Mouse (Mus musculus) urinary bladder, postnatal 14 days (tissue): ENCODE measurements at regions not wholly inside any gene's neighbourhood (a gene's known extent, or its start where the extent isn't known, plus 50 kb on each side); places are given as distances from the start of the nearest gene placed in this dataset.

Experiments used
- DNase-seq: peaks from one replicate; pipeline ENCODE4 v3.0.0; 2021; ENCODE audit warnings: low spot score

DNA sequence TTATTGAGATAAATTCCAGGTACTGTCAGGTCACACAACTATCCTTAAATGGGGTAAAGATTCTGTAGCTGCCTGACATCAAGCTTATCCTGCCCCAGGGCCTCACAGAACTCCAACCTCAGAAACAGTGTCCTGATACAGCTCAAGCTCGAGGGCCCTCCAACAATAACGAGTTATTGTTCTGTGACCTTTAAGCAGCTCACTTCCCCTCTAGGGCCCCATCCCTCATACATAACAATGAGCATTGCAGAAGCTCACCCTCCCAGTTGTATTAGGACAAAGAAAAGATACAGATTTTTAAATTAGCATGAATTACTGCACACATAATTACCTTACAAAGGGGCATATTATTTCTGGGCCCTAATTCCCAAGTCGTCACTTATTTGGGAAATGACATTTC lies 293.5 kb upstream of the Trpc7 start:
- no peak for DNase-seq

DNA sequence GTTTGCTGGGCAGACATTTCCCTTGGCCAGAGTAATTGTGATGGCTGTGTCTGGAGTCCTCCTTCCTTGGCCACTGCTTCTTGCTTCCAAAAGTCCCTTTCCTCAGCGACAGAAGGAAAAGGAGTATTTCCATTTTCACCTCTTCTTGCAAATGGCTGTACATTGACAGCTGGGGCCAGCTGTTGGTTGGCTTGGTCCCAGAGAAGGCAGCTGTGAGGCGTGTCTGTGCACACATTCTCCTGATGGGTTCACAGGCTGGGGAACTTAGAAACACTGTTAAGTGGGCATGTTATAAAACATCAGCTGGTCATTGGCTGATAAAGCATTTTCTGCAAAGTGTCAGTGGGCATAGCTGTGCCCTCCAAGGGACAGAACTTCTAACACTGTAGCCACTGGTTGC lies 290.4 kb upstream of the Trpc7 start:
- peak; percentile 44 for DNase-seq

DNA sequence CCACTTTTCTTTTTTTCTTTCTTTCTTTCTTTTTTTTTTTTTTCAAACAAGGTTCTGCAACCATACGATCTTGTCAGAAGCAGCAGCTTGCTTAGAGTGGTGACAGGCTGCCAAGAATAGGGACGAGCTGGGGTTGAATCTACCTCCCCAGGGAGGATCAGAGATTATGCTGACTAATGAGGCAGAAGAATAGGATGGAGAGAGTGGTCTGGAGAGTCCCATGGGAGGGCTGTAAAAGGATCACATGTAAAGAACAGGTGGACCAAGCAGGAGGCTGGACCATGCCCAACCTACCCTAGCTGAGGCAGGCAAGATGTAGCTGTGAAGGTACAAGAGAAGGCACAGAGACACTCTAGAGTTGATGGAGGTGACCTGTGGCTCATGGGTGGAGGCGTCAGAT lies 274.4 kb upstream of the Trpc7 start:
- no peak for DNase-seq

DNA sequence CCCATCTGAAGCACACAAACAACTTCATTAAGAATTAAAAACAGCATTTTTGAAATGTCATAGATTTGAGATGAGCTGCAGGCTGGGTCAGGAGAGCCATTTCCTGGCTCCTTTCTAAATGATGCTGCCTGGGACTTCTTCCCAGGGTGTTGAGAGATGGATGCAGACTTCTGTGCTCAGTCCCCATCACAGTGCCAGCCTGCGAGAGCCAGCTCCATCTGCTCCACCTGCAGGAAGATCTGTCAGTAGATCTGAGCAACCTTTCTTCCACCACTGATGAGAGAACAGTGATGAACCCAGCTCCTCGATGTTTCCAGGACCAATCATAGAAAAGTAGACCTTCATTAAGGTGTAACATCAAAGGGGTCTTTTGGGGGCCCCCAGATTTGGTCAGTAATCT lies 273.8 kb upstream of the Trpc7 start:
- DNase-seq, result no peak

DNA sequence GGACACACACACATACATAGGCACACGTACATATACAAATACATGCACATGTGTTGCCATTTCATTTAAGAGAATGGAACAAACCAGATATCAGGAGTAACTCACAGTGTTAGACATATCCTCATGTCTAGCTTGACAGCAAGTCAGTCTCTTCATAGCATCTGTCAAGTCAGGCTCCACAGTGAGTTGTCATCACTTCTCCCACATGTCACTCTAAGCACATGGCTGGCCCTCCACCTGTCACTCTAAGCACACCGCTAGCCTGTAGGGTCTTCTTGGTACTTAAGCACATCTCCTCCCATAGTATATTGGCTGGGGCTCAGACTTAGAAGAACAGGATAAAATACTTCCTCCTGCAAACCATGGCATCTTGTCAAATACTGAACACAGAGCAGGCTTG lies 269.6 kb upstream of the Trpc7 start:
- DNase-seq, result no peak

DNA sequence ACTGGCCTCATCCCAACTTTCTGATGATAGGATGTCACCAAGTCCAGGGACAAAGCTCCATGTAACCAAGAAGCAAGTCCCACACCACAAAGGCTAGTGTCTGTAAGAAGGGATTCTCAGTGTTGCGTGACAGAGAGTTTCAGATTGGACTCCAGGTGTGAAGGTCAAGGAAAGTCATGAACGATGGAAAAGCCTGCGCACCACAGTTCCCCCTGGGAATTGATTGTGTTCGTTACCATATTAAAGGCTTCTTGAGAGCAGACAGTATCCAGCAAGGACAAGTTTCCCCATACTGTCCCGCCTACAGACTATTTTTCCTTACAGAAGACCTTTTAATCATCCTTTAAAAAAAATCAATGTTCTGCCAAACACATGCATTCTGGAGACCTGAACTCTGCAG lies 257.0 kb upstream of the Trpc7 start:
- no peak for DNase-seq

DNA sequence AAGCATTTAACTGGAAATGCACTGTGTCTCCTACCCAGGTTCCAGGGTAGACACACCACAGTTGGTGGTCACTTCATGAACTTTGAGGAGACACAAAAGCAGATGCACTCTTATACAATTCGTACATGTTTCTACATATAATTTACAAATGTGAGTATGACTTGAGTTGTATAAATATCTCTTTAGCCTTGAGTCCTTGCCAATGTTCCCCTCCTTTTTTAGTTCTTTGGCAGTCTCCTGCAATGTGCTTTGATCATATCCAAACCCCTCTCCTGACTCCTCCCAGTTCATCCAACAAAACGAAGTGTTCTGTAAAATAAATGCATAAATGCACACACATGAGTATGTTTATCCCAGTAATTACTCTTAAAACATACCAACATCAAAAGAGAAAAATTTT lies 251.8 kb upstream of the Trpc7 start:
- DNase-seq, result no peak

DNA sequence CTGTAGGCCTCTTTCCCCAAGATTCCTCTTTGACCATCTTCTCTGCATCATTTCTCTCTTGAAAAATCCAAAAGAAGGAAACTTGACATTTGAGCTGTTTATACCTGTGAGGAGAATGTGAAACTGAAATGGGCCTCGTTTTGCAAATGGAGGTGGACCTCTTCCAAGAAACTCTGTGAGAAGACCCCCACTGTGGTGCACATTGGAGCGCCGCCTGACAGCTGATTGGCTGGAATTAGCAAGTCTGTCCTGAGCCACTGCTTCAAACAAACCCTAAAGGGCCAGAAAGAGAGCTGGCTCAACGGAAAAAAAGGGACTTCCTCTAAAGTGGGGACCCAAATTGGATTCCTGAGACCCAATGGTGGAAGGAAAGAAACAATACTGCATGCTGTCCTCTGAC lies 250.9 kb upstream of the Trpc7 start:
- no peak for DNase-seq

DNA sequence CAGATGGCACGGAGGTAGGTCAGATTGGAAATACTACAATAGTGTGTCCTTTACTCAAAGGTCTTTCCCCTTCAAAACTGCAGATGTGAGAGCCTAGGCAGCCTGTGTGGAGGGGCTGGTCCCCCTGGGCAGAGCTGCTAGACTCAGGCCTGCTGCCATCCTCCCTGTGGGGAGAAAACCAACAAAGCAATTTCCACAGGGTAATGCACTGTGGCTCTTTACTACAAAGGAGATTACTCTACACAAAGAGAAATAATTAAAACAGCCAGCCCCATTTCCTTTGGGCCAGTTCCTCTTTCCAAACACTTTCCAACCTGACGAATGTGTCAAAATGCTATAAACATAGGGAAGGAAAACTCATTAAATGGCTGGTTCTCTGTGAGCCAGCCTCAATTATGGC lies 250.0 kb upstream of the Trpc7 start:
- DNase-seq, result no peak

DNA sequence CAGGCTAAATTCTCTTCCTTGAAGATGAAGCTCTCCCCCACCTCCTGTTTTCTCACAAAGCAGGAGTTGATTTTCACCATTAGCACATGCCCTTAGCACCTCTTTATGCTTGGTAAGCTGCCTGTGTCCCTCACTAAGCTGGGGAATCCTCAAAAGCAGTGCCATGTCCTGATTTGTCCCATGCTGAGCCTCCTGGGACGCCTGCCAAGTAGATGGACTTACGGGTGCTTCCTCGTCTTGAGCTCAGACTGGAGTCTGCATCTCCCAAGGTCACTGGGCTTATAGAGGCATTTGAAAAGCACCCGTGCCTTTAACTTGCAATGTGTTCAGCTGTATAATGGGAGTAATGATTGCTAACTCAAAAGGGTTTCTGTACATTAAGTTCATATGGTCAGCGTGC lies 247.1 kb upstream of the Trpc7 start:
- DNase-seq, result peak; percentile 6

DNA sequence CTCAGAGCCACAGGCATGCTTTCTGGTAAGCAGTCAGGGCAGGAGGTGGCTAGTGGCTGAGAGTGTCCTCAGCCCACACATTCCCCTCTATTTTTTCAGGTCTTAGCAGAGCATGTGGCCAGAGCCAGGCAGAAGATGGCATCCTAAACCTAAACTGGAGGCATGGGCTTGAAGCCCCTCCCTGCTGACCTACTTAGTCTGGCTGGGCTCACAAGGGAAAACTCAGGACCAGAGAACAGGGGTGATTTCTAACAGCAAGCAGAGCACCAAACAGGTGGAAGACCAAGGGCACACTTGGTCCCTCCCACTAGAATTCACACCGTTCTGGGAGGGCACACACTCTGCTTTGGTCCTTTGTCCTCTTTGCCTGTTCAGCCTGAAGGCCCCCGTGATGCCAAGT lies 246.6 kb upstream of the Trpc7 start:
- DNase-seq, result no peak

DNA sequence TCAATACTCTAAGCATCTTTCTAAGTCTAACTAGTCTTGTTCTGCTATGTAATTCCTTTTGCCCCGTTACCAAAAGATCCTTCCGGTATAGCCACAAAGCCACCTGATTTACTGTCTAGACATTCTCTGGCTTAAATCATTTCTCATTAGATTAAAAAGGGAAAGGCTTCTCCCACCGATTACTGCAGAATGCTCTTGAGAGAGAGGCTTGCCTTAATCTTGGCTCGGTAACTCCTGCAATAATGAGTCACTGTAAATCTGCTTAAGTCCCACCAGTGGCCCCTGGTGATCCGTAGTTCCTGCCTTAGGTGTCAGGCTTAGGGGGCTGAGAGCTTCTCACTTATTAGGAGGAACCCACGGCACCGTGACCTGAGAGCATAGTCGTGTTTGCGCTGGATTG lies 220.1 kb upstream of the Trpc7 start:
- no peak for DNase-seq

DNA sequence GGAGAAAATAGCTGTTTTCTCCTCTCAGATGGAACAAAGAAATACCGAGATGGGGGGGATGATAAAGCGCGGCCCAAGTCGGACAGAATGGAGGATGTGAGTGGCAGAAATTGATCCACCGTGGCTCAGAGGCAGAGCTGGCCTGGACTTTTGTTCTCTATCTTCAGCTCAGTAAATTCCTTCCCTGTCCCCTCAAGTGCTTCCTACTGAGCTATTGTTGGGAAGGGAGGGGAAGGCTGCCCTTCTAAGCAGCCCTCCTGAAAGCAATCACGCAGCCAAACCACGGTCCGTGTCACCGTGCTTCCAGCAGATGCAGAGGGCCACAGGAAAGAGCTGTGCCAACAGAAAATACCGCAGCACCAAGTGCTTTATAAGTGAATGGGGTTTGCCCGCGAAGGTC lies 212.2 kb upstream of the Trpc7 start:
- DNase-seq, result no peak

DNA sequence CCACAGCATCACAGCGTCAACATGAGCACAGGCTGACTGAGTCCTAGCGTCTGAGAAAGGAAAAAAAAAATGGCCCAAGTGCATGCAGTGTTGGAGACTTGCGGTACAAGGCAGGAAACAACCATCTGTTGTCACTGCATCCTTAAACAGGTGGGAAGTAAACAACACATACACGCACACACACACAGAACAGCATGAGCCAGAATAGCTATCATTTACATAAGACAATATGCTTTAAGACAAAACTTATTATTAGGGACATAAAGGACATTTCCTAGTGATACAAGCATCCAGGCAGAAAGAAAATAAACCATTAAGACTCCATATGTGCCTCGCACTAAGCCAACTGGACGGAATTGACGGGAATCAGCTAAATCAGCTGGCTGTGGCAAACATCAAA lies 203.8 kb upstream of the Trpc7 start:
- no peak for DNase-seq

DNA sequence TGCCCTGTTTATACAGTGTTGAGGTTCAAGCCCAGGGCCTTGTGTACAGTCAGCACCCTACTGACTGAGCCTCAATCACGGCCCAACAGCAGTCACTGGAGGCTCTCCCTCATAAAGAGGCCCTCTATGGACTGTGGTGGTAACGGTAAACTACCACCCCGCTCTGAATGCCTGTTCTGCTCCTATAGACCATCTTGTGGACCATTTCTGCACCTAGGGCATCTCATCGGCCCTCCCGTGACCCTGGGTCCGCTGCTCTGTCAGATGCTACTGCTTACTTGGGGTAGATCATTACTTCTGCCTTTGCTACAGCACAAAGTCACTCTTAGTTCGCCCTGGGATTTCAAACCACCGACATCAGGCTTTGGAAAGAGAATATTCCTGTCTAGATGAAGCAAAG lies 196.1 kb upstream of the Trpc7 start:
- DNase-seq, result no peak

DNA sequence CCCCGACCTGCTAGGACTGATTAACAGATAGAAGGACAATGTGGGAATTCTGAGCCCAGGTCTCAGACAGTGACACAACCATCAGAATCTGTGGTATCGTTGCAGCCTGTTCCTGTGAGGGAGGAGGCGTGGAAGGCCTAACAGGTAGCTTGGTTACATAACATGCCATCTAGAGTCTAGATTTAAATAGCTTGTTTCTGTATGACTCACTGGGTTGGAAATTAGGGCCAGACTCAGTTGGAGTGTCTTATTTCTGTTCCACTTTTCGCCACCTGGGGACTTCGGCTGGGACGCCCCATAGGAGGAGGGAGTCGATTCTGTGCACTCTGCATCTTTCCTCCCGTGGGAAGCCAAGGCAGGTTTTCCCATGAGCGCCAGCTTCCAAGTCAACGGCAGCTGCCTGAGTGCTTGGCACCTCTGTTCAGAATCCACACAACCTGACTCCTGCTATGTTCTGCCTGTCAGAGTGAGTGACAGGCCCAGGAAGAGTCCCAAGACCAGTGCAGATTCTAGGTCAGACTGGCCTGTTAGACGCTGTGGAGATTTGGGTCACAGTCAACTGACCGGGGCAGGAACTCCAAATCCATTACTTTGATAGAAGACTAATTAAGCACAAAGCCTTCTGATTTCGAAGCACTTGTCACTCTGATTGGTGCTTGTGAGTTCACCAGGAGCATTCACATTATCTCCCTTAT lies 193.7 kb upstream of the Trpc7 start:
- DNase-seq, result no peak

DNA sequence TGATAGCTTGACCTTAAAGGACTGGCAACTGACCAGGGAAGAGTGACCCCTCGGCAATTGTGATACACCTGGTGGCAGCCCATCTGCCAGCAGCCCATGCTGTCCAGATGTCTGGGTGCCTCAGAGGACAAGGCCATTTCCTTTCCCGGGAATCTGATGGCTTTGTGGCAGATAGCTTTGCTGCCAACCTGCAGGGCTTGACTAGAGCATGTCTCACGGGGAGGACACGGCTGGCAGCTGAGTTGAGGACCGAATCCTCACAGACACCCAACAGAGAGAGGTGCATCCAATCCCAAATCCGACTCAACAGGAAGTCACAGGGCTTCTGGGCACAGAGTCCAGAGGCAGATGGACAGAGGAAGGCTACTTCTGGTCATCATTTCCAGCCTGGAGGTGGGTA lies 192.2 kb upstream of the Trpc7 start:
- DNase-seq, result no peak

DNA sequence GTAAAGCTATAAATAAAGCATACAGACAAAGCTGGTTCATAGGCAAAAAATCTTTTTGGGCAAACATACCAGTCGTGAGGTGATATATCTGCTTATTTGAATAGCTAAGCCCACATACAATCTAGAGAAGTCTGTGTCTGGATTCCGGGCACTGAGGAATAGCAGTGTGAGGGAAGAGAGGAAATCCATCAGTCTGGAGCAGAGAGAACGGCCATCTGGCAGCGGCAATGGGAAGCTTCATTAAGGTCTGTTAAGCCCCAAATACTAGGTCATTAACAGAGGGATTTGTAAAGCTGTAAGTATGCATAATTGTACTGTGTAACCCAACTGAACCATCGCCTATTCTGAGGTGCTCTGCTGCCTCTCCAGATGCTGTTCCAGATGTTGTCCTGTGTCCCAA lies 191.6 kb upstream of the Trpc7 start:
- DNase-seq, result no peak

DNA sequence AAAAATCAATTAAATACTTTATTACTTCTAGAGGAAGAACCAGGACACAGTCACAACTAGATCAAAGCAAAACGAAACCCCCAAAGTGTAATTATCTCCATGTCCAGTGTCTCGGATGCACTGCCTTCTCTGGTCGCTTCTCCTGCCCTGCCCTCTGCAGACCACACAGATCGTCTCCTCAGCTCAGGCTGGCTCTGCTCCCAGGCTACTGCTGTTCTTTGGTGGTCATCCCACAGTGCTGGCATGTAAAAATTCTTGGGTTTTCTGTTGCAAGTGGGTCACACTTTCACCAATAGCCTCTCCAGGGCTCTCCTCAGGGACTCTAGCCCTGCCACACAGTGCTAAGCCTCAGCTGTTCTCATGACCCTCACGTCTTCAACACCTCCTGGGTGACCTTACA lies 188.0 kb upstream of the Trpc7 start:
- DNase-seq, result no peak

DNA sequence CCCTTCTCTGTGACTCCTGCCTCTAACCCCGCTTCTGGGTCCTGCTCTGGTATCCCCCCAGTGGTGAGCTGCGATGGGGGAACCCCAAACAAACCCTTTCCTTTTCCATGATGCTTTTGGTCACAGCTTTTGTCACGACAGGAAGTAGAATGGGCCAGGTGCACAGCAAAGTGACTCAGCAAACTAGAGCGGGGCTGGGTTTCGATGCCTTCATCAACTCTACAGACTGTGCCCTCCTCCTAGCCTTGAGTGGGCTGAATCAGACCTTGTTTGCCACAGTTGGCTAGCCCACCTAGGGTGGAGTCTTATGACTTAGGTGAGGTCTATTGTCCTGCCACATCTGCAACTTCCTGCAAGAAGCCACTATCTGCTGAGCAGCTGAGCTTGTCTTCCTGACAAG lies 174.7 kb upstream of the Trpc7 start:
- DNase-seq, result no peak

DNA sequence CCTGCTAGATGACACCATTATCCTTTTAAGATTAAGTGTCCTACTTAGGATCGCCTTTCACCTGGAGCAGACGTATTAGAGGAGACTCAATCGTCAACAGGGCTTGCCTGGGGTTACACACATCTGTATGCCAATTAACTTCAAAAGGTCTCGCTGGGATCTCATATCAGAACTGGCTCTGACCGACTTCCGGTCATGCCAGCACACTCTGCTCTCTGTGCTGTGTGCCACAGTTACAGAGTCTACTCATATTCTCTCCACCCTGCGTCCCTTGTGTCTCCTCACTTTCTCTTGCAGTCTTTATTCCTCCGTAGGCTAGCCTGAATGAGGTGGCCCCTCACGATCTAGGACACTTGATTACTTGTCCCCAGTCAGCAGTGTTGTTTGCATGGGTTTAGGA lies 165.9 kb upstream of the Trpc7 start:
- DNase-seq, result no peak

DNA sequence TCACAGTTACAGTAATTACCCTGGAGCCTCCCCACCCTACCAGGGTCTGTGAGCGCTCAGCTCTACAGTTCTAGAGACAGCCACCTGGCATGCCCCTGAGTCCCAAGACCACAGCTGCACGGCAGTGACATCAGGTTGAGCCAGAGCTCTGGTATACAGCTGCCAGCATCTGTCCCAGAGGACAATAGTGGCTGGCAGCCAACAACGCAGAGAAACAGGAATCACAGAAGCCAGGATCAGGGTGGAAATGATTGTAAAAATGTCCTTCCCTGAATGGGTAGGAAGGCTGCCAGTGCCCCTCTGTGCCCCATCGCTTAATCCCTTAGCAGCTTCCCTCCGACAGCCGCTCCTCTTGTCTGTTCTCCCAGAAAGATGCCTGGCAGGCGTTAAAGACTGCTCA lies 165.3 kb upstream of the Trpc7 start:
- no peak for DNase-seq

DNA sequence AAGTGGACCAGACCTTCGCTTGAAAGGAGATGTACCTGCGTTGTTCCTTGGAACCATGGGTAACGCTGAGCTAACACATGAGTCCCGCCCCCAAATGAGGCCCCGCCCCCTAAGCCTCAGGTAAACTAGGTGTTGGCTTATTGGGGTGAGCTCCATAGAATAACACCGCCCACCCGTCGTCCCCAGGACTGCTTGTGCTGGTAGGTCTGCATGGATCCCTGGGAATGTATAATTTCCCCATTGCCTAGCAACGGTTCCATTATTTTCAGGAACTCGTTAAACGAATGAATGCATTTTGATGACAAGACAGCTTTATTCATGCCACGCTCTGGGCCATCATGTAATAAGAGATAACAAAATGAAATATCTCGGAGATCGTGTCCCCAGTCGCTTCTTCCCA lies 161.0 kb upstream of the Trpc7 start:
- DNase-seq, result no peak

DNA sequence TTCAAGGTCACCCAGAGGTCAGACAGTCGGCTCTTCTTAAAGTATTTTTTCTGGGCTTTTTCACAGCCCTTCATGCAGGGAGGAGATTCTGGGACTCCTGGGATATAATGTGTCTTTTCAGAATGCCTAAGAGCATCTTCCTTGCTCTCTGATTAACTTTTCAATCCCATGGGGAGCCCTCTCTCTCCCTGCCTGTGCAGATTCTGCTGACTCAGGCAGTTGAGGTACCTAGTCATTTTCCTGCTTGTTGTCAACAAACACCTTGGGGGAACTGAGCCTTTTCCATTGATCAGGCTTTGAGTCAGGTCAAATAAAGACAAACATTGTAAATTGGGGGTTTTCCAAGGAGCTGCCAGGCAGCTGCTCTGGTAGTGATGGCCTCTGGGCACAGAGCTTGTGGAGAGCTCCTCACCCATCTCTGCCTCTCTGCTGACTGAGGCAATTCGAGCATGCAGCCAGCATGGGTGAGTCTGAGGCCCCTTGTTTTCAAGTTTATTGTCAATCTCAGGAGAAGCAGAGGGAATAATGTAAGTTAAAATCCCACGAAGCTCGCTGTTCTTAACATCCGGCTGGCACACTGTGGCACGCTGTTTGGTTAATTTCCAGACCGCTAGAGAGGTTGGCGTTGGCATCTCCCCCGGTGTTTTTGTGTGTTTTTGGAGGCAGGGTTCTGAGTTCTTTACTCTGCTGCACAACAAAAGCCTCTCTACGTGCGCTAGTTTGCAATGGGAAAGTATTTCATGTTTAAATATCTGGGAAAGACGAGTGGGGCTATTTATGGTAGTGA lies 159.8 kb upstream of the Trpc7 start:
- no peak for DNase-seq
